Mouse (Mus musculus): ENCODE results near the gene Acsbg2.

The Acsbg2 gene

GRCm38 (mm10) chr17:56822380-56822779 is 51.9 kb downstream of the Acsbg2 start:
- no peak for DNase-seq (ENCODE audit: low spot score in 2 of 2)

GRCm38 (mm10) chr17:56819694-56820111 is 54.5 kb downstream of the Acsbg2 start:
- peak in 1 of 2 experiments; percentile 64 for DNase-seq (ENCODE audit: low spot score in 2 of 2)

- no peak for DNase-seq (ENCODE audit: low spot score in 2 of 2)
Measured at GRCm38 (mm10) chr17:56819032-56819545, 55.2 kb downstream of the Acsbg2 start.

- peak in 1 of 2 experiments; percentile 75 for DNase-seq (ENCODE audit: low spot score in 2 of 2)
Measured at GRCm38 (mm10) chr17:56818067-56818636, 56.1 kb downstream of the Acsbg2 start.

GRCm38 (mm10) chr17:56815057-56815345 is 59.2 kb downstream of the Acsbg2 start:
- DNase-seq (ENCODE audit: low spot score in 2 of 2), result no peak

DNA sequence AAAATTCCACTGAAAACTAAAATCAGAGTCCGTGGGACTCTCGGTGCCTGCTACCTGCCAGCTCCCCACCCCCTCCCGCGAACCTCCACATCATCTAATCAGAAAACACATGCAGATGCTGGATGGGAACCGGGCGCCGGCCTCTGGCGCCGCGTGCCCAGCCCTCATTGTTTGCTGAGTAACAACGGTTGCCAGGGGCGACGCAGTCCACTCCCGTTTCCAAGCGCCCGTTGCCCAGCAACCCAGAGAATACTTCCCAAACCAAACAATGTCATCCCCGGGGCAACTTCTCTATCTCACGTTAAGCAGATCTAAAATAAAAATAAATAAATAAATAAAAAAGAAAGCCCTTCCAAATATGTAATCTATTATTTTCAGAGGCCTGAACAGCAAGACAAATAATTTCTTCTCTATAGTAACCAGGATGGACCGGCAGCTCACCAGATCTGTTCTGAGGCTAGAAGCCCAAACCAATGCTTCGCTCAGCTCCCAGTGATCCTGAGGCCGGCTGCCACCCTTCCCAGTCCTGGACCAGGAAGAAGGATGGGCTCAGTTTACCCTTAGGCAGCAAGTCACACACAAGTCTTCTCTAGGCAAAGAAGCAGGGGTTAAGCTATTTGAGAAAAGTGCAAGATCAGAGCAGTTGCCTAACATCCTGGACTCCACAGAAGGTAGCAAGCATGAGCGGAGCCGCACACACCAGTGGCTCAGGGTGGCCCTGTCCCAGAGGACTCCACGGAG is 59.8 kb downstream of the Acsbg2 start:
- DNase-seq (ENCODE audit: low spot score in 2 of 2), result peak in 1 of 2 experiments; percentile 65

- peak in 1 of 2 experiments; percentile 44 for DNase-seq (ENCODE audit: low spot score in 2 of 2)
Measured at GRCm38 (mm10) chr17:56810245-56810644, 64.0 kb downstream of the Acsbg2 start.

GRCm38 (mm10) chr17:56808518-56808917 is 65.7 kb downstream of the Acsbg2 start:
- DNase-seq (ENCODE audit: low spot score in 2 of 2), result peak; percentile 61 to 78

DNA sequence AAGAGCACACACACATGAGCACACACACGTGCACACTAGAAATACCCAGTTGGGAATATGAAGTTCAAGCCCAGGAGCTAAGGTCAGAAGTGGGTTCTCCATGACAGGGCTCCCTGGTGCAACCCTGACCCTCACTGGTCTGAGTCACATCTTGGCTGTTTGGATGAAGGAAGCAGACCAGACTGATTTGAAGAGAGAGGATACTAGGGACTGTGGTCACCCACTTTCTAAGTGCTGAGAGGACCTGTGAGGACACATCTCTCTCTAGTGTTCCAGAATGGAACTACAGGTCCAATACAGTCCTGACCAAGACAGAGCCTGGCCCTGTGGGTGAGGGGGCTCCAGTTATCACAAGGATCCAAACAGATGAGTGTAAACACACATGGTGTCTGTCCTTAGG is 68.5 kb downstream of the Acsbg2 start:
- no peak for DNase-seq (ENCODE audit: low spot score in 2 of 2)

DNA sequence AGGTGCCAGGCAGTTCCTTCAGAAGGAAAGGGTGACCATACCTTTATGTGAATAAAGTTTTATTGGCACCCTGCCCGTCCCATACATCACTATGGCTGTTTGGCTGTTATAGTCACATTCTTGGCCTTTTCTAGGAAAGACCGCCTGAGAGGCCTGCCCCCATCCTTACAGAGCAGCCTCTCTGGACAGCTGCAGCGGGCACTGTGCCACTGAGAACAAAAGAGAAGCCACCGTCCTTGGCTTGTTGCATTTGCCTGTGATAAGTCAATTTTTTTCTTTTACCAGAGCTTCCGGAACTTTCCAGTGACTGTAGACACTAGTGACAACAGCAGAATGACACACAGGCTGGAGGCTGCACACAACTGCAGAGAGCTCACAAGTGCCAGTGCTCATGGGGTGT is 69.3 kb downstream of the Acsbg2 start:
- DNase-seq (ENCODE audit: low spot score in 2 of 2), result no peak

DNA sequence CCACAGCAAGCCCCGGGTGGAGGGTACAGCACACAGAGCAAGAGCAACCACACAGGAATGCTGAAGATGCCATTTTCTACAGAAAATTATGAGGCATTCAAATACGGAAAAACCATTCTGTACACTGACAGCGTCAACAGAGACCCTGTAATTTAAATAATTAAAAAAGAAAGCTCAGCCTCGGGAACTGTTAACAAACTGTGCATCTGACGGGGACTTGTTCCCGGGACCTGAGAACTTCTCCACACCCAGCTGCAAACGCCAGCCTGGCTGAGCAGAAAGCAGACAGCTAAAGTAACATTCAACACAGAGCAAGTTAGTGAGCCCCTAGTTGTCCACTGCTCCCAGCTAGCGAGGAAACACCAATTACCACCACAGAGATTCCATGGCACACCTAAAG is 72.2 kb downstream of the Acsbg2 start:
- DNase-seq (ENCODE audit: low spot score in 2 of 2), result no peak

GRCm38 (mm10) chr17:56799276-56799675 is 75.0 kb downstream of the Acsbg2 start:
- no peak for DNase-seq (ENCODE audit: low spot score in 2 of 2)

DNA sequence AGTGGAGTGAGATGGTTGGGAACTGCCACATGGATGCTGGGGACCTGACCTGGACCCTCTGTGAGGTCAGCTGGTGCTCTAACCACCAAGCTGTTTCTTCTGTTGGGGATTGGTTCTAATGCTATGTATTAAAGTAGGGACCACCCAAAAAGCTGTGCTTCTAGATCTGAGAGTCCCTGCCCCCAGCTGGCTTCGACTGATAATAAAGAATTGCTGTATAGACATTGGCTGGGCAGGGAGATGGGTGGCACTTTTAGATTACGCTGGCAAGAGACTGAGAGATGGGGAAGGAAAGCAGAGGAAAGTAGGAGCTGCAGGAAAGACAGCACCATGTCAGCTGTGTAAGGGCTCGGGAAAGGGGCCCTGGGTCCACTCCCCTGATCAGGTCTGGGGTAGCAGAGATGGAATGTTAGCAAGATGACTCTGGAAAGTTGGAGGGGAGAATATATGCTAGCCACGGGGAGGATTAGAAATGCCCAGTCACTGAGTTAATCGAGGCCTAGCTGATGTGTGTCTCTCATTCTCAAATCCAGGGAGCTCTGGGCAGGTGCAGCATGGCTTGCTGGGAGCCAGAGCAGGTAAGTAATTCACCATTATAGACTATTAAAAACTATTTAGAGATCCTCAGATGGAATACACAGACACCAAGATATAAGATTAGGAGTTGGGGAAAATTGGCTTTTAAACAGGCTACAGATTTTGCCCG is 80.5 kb downstream of the Acsbg2 start:
- peak in 1 of 2 experiments; percentile 57 for DNase-seq (ENCODE audit: low spot score in 2 of 2)

Data from spleen, postnatal 4 days (tissue).